Mouse (Mus musculus): ENCODE measurements around the gene 5031439G07Rik. TPM values are rescaled to one million over a fixed set of nuclear protein-coding genes. Genes with fewer than 3 reads are reported as not detected.
A peak's percentile ranks its signal among the peaks of the same experiment; 100 is the strongest.

5031439G07Rik gene
- polyA plus RNA-seq, 1 experiment from 2014 or later, result 24.1 TPM

GRCm38 (mm10) chr15:85022211-85022610 is 33.9 kb upstream of the 5031439G07Rik start:
- 82% methylated on average over 4 of the region's 4 CpGs for WGBS
- no peaks in the 10 kb centered on the region for H3K9me3 ChIP-seq (ENCODE audit: control insufficient read depth, low read length)
- ATAC-seq, result no peak
- no peaks in the 10 kb centered on the region for H3K36me3 ChIP-seq (ENCODE audit: control insufficient read depth, insufficient read depth, low read length)
- H3K27ac ChIP-seq (ENCODE audit: low read depth, low read length), result no peak overlapping the region
- no peak overlapping the region for H3K4me2 ChIP-seq (ENCODE audit: low read length)
- peaks cover under 1% of the 10 kb centered on the region; the same call in 1 of the 2 replicates for H3K4me1 ChIP-seq (ENCODE audit: control insufficient read depth, insufficient read depth, low read depth, low read length)
- H3K9ac ChIP-seq (ENCODE audit: low read depth, low read length), result no peak overlapping the region
- H3K27me3 ChIP-seq (replicated peaks; ENCODE audit: control insufficient read depth, insufficient read depth, low read length), result no peaks in the 10 kb centered on the region
- H3K4me3 ChIP-seq (ENCODE audit: low read length), result no peak overlapping the region

- peak within 1 kb of the TSS; percentile 11 for H3K4me3 ChIP-seq (ENCODE audit: low read length)
- peak; percentile 76 for ATAC-seq
- no peak within 1 kb of the TSS; the same call in 1 of the 2 replicates for H3K9ac ChIP-seq (ENCODE audit: low read depth, low read length)
- 11% methylated on average over 21 of the region's 21 CpGs for WGBS
- no peak within 1 kb of the TSS for H3K27ac ChIP-seq (ENCODE audit: low read depth, low read length)
- no peaks in the 10 kb centered on the region for H3K9me3 ChIP-seq (ENCODE audit: control insufficient read depth, low read length)
- H3K4me1 ChIP-seq (ENCODE audit: control insufficient read depth, insufficient read depth, low read depth, low read length), result peaks cover 3% of the 10 kb centered on the region; the same call in 1 of the 2 replicates
- H3K27me3 ChIP-seq (replicated peaks; ENCODE audit: control insufficient read depth, insufficient read depth, low read length), result no peaks in the 10 kb centered on the region
- H3K36me3 ChIP-seq (ENCODE audit: control insufficient read depth, insufficient read depth, low read length), result no peaks in the 10 kb centered on the region
- H3K4me2 ChIP-seq (ENCODE audit: low read length), result peak within 1 kb of the TSS; percentile 37
These were observed 28.8 kb upstream of the 5031439G07Rik start, which contains the start of gene Upk3a for GRCm38 (mm10) chr15:85016951-85017664. Upk3a (plus strand) TSS chr15:85017141.

GRCm38 (mm10) chr15:85015771-85016170 is 27.4 kb upstream of the 5031439G07Rik start:
- no peaks in the 10 kb centered on the region for H3K27me3 ChIP-seq (replicated peaks; ENCODE audit: control insufficient read depth, insufficient read depth, low read length)
- H3K4me1 ChIP-seq (ENCODE audit: control insufficient read depth, insufficient read depth, low read depth, low read length), result peaks cover 5% of the 10 kb centered on the region
- no peak for ATAC-seq
- H3K9me3 ChIP-seq (ENCODE audit: control insufficient read depth, low read length), result no peaks in the 10 kb centered on the region
- H3K4me2 ChIP-seq (ENCODE audit: low read length), result no peak overlapping the region
- no peak overlapping the region for H3K9ac ChIP-seq (ENCODE audit: low read depth, low read length)
- no peak overlapping the region for H3K27ac ChIP-seq (ENCODE audit: low read depth, low read length)
- no peaks in the 10 kb centered on the region for H3K36me3 ChIP-seq (ENCODE audit: control insufficient read depth, insufficient read depth, low read length)
- 79% methylated on average over 11 of the region's 11 CpGs for WGBS
- H3K4me3 ChIP-seq (ENCODE audit: low read length), result no peak overlapping the region

- Histone ChIP-seq H3K9me3 (ENCODE audit: control insufficient read depth, low read length) (no peaks in the 10 kb centered on the region), H3K27me3 (replicated peaks; ENCODE audit: control insufficient read depth, insufficient read depth, low read length) (no peaks in the 10 kb centered on the region), H3K9ac (ENCODE audit: low read depth, low read length) (no peak overlapping the region), H3K4me1 (ENCODE audit: control insufficient read depth, insufficient read depth, low read depth, low read length) (peaks cover 5% of the 10 kb centered on the region), H3K4me2 (ENCODE audit: low read length) (no peak overlapping the region), H3K27ac (ENCODE audit: low read depth, low read length) (0 out of 2 replicates have a peak overlapping the region, but pooled peaks have one; percentile 54), H3K36me3 (ENCODE audit: control insufficient read depth, insufficient read depth, low read length) (no peaks in the 10 kb centered on the region), H3K4me3 (ENCODE audit: low read length) (no peak overlapping the region)
- WGBS, result 46% methylated on average over 2 of the region's 2 CpGs
- ATAC-seq, result no peak
These were observed 24.3 kb upstream of the 5031439G07Rik start for GRCm38 (mm10) chr15:85012662-85013054.

- H3K27ac ChIP-seq (ENCODE audit: low read depth, low read length), result peak overlapping the region; percentile 49; the same call in 1 of the 2 replicates
- no peaks in the 10 kb centered on the region for H3K9me3 ChIP-seq (ENCODE audit: control insufficient read depth, low read length)
- no peaks in the 10 kb centered on the region for H3K36me3 ChIP-seq (ENCODE audit: control insufficient read depth, insufficient read depth, low read length)
- H3K4me3 ChIP-seq (ENCODE audit: low read length), result no peak overlapping the region
- 39% methylated on average over 19 of the region's 19 CpGs for WGBS
- H3K9ac ChIP-seq (ENCODE audit: low read depth, low read length), result no peak overlapping the region
- ATAC-seq, result no peak
- no peak overlapping the region for H3K4me2 ChIP-seq (ENCODE audit: low read length)
- no peaks in the 10 kb centered on the region for H3K27me3 ChIP-seq (replicated peaks; ENCODE audit: control insufficient read depth, insufficient read depth, low read length)
- peaks cover 3% of the 10 kb centered on the region for H3K4me1 ChIP-seq (ENCODE audit: control insufficient read depth, insufficient read depth, low read depth, low read length)
These were observed 23.7 kb upstream of the 5031439G07Rik start for GRCm38 (mm10) chr15:85011895-85012661.

GRCm38 (mm10) chr15:85009666-85010065 is 21.3 kb upstream of the 5031439G07Rik start:
- no peak overlapping the region for H3K27ac ChIP-seq (ENCODE audit: low read depth, low read length)
- H3K9me3 ChIP-seq (ENCODE audit: control insufficient read depth, low read length), result no peaks in the 10 kb centered on the region
- no peak for ATAC-seq
- WGBS, result 85% methylated on average over 8 of the region's 8 CpGs
- H3K4me3 ChIP-seq (ENCODE audit: low read length), result no peak overlapping the region
- peaks cover 2% of the 10 kb centered on the region; the same call in 1 of the 2 replicates for H3K4me1 ChIP-seq (ENCODE audit: control insufficient read depth, insufficient read depth, low read depth, low read length)
- H3K9ac ChIP-seq (ENCODE audit: low read depth, low read length), result no peak overlapping the region
- no peaks in the 10 kb centered on the region for H3K36me3 ChIP-seq (ENCODE audit: control insufficient read depth, insufficient read depth, low read length)
- H3K4me2 ChIP-seq (ENCODE audit: low read length), result no peak overlapping the region
- H3K27me3 ChIP-seq (replicated peaks; ENCODE audit: control insufficient read depth, insufficient read depth, low read length), result no peaks in the 10 kb centered on the region

GRCm38 (mm10) chr15:85000984-85001982 is 12.9 kb upstream of the 5031439G07Rik start:
- Histone ChIP-seq H3K4me2 (ENCODE audit: low read length) (peak overlapping the region; percentile 27; the same call in 1 of the 2 replicates), H3K36me3 (ENCODE audit: control insufficient read depth, insufficient read depth, low read length) (no peaks in the 10 kb centered on the region), H3K9ac (ENCODE audit: low read depth, low read length) (no peak overlapping the region; the same call in 1 of the 2 replicates), H3K9me3 (ENCODE audit: control insufficient read depth, low read length) (no peaks in the 10 kb centered on the region), H3K27ac (ENCODE audit: low read depth, low read length) (no peak overlapping the region), H3K27me3 (replicated peaks; ENCODE audit: control insufficient read depth, insufficient read depth, low read length) (no peaks in the 10 kb centered on the region; the same call in 1 of the 2 replicates), H3K4me3 (ENCODE audit: low read length) (no peak overlapping the region), H3K4me1 (ENCODE audit: control insufficient read depth, insufficient read depth, low read depth, low read length) (peaks cover 3% of the 10 kb centered on the region)
- no peak; the same call in 1 of the 2 replicates for ATAC-seq
- WGBS, result 19% methylated on average over 29 of the region's 29 CpGs

- WGBS, result 52% methylated on average over 7 of the region's 7 CpGs
These were observed 11.6 kb upstream of the 5031439G07Rik start for GRCm38 (mm10) chr15:84999911-85000310.

More at GRCm38 (mm10) chr15:84999911-85000310, 11.6 kb upstream of the 5031439G07Rik start:
- Histone ChIP-seq H3K4me1 (ENCODE audit: control insufficient read depth, insufficient read depth, low read depth, low read length) (peaks cover 3% of the 10 kb centered on the region), H3K27me3 (replicated peaks; ENCODE audit: control insufficient read depth, insufficient read depth, low read length) (no peaks in the 10 kb centered on the region; the same call in 1 of the 2 replicates), H3K27ac (ENCODE audit: low read depth, low read length) (no peak overlapping the region), H3K4me3 (ENCODE audit: low read length) (no peak overlapping the region), H3K36me3 (ENCODE audit: control insufficient read depth, insufficient read depth, low read length) (no peaks in the 10 kb centered on the region), H3K4me2 (ENCODE audit: low read length) (no peak overlapping the region), H3K9ac (ENCODE audit: low read depth, low read length) (no peak overlapping the region), H3K9me3 (ENCODE audit: control insufficient read depth, low read length) (no peaks in the 10 kb centered on the region)
- ATAC-seq, result no peak
